ENCODE assay signal across 34 mouse cellular contexts in genomic region chr6:125678492-125678891, GRCm38 (mm10). TPM values are rescaled to one million over a fixed set of nuclear protein-coding genes. Genes with fewer than 3 reads are reported as not detected.
A peak's percentile ranks its signal among the peaks of the same experiment; 100 is the strongest.
DNase-seq lines count a peak whose midpoint lies in the region; ATAC-seq and TF ChIP-seq lines count a peak whose summit lies in the region.
"Had no signal": no experiment of that assay in that cellular context is flagged by ENCODE, and none has a peak within 500 bp of the region (broad histone marks: within the 10 kb centered on the region; RNA-seq: fewer than 3 reads in every experiment).

No protein-coding gene starts in this region.

- no peaks in the 10 kb centered on the region for H3K27me3 ChIP-seq in thymus, adult 2 months (ENCODE audit: control insufficient read depth, insufficient read depth, low read length)
- H3K27me3 ChIP-seq: embryonic facial prominence, embryonic 12.5 days; forebrain, embryonic 15.5 days; heart, embryonic 12.5 days; hindbrain, embryonic 15.5 days; kidney, embryonic 15.5 days; liver, embryonic 15.5 days; megakaryocyte, embryonic 14.5 days; midbrain, embryonic 12.5 days; neural tube, embryonic 13.5 days; stomach, embryonic 15.5 days had no signal

- no peak for TF ChIP-seq POLR2A in thymus, adult 2 months (IDR thresholded peaks at IDR 0.05; ENCODE audit: control insufficient read depth, extremely low read depth, insufficient read depth, low read length, poor library complexity)

- ATAC-seq in megakaryocyte, adult 5-6 weeks (ENCODE audit: poor library complexity, severe bottlenecking): peak; percentile 59
- ATAC-seq: forebrain, embryonic 15.5 days had no signal

- H3K4me1 ChIP-seq in thymus, adult 2 months (replicated peaks; ENCODE audit: control insufficient read depth, insufficient read depth, low read length): 0 out of 2 replicates have a peak, but pooled peaks cover 4% of the 10 kb centered on the region
- H3K4me1 ChIP-seq: embryonic facial prominence, embryonic 12.5 days; forebrain, embryonic 15.5 days; heart, embryonic 12.5 days; liver, embryonic 15.5 days; midbrain, embryonic 12.5 days; stomach, embryonic 15.5 days had no signal

- no peaks in the 10 kb centered on the region for H3K36me3 ChIP-seq in thymus, adult 2 months (ENCODE audit: control insufficient read depth, insufficient read depth, low read length)
- H3K36me3 ChIP-seq: embryonic facial prominence, embryonic 12.5 days; forebrain, embryonic 15.5 days; heart, embryonic 12.5 days; hindbrain, embryonic 15.5 days; kidney, embryonic 15.5 days; liver, embryonic 15.5 days; midbrain, embryonic 12.5 days; neural tube, embryonic 13.5 days; stomach, embryonic 15.5 days had no signal

- intact Hi-C loops in left cerebral cortex, postnatal 14 days (cut with DNase I): no loop called here

- WGBS in thymus, adult 2 months: 39% methylated on average over 1 of the region's 1 CpGs

- DNase-seq in thymus, adult 2 months: peak; percentile 16
- DNase-seq in thymus, adult 18-20 months: no peak
- DNase-seq in thymus, postnatal 25 days: peak; percentile 20
- no peak for DNase-seq in right cerebral cortex, postnatal 14 days
- DNase-seq in layer of hippocampus, postnatal 25 days (ENCODE audit: extremely low spot score in 1 of 2, low spot score in 1 of 2): no peak
- no peak for DNase-seq in left cerebral cortex, postnatal 14 days (ENCODE audit: low spot score in 2 of 2)
- DNase-seq: adrenal gland, postnatal 14 days; cerebellum, adult 11 months; cerebellum, adult 9-10 months; cerebellum, postnatal 36 days; embryo, embryonic 11 days; gastrocnemius, adult 2 months; gastrocnemius, postnatal 36 days; heart, adult 2 months; heart, postnatal 4 days; kidney, adult 18-20 months; kidney, postnatal 36 days; lung, embryonic 14.5 days; right cerebral cortex, postnatal 25 days had no signal

- H3K27ac ChIP-seq in thymus, adult 2 months (ENCODE audit: control insufficient read depth, insufficient read depth, low read length): no peak overlapping the region
- H3K27ac ChIP-seq: embryonic facial prominence, embryonic 12.5 days; forebrain, embryonic 15.5 days; gastrocnemius, adult 2 months; heart, adult 2 months; hindbrain, embryonic 15.5 days; kidney, embryonic 15.5 days; liver, embryonic 15.5 days; midbrain, embryonic 12.5 days; neural tube, embryonic 13.5 days; stomach, embryonic 15.5 days had no signal

- TF ChIP-seq CTCF in thymus, adult 2 months (IDR thresholded peaks at IDR 0.05; ENCODE audit: borderline replicate concordance, control insufficient read depth, extremely low read depth, insufficient read depth, low read length, poor library complexity): no peak

- H3K4me3 ChIP-seq in thymus, adult 2 months (ENCODE audit: control insufficient read depth, insufficient read depth, low read length): no peak overlapping the region
- H3K4me3 ChIP-seq: embryonic facial prominence, embryonic 12.5 days; forebrain, embryonic 15.5 days; gastrocnemius, adult 2 months; heart, adult 2 months; heart, embryonic 12.5 days; hindbrain, embryonic 15.5 days; kidney, embryonic 15.5 days; liver, embryonic 15.5 days; megakaryocyte, embryonic 14.5 days; midbrain, embryonic 12.5 days; myocyte; neural tube, embryonic 13.5 days; stomach, embryonic 15.5 days had no signal

RNA-seq across cellular contexts. Expression of gene Ano2, which starts 11.7 kb away (rescaled TPM):
- 0.07 and 0.08 TPM in 2 replicates for polyA plus RNA-seq in thymus, adult 2 months (2012; rRNA removed)
- not detected in 2 replicates for total RNA-seq in megakaryocyte, adult 5-6 weeks (2015)
- not detected in 2 replicates for total RNA-seq in megakaryocyte, adult 5-6 weeks (2017)
- total RNA-seq in layer of hippocampus, postnatal 25 days (2021): 1 to 10 TPM; 5.1 to 5.5 TPM
- 1 to 10 TPM in 1 of 2 experiments, under 1 TPM in 1; 0.92 to 3.5 TPM for total RNA-seq in left cerebral cortex, postnatal 14 days (2021)
- total RNA-seq: adrenal gland, postnatal 14 days; CH12.LX; gastrocnemius, adult 2 months; gastrocnemius, postnatal 36 days had no signal
- polyA plus RNA-seq: heart, postnatal 0 days; liver, adult 2 months; myocyte had no signal

Comparison
In these comparisons a context has a peak if more than half of its experiments do, and no peak if none do; other contexts are left out.
1. DNase-seq: peak in thymus, adult 2 months (single experiment) and thymus, postnatal 25 days (single experiment); none in thymus, adult 18-20 months (0 of 2), right cerebral cortex, postnatal 14 days (single experiment), layer of hippocampus, postnatal 25 days (0 of 2) and left cerebral cortex, postnatal 14 days (0 of 2).